Mouse (Mus musculus) testis, adult 2 months (tissue): Measurements from ENCODE around the gene Bub3.

Experiments used
- CTCF ChIP-seq: fragments of 200-500 bp; IDR thresholded peaks from 2 replicates; pipeline ENCODE4 v1.5.1; 2012; ENCODE audit warnings: low read depth, mild to moderate bottlenecking, inconsistent platforms, low read length, moderate library complexity; ENCODE audit not compliant: control insufficient read depth, insufficient read depth, insufficient replicate concordance
- POLR2A ChIP-seq: fragments of 200-500 bp; IDR thresholded peaks from 2 replicates; pipeline ENCODE4 v1.6.1; 2012; ENCODE audit warnings: low read depth, mild to moderate bottlenecking, inconsistent platforms, low read length, moderate library complexity; ENCODE audit not compliant: control insufficient read depth

DNA sequence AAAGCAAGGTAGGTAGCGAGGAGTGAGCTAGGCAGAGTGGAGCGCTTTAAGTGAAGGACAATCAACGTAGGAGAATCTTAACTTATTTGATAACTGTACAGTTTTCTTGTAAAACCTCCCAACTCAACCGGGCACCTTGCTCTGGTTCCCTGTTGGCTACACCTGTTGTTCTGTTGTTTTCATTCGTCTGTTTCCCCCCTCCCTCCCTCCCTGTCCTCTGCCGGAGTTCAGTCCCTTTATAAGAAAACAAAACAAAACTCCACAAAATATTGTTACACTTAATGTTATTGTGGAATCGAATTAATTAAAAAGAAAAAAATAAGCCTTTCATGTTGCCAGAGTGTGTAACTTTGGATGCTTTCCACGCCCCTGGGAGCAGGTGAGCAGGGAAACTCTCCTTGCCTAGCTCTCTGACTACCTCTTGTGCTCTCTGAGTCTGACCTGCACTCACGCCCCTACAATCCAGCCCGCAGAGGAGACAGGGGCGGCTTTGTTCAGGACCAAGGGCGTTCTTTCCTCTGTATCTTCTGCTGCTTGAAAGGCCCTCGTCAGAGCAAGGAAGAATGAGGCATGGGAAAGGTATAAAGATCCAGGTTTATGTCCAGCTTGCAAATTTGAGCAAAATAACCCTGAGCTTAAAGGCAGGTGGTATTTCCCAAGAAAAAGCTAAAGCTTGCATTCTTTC lies 14.2 kb upstream of the Bub3 start:
- TF ChIP-seq CTCF (no peak), POLR2A (no peak)
